Mouse (Mus musculus): ENCODE measurements around the gene Ufc1.

DNA sequence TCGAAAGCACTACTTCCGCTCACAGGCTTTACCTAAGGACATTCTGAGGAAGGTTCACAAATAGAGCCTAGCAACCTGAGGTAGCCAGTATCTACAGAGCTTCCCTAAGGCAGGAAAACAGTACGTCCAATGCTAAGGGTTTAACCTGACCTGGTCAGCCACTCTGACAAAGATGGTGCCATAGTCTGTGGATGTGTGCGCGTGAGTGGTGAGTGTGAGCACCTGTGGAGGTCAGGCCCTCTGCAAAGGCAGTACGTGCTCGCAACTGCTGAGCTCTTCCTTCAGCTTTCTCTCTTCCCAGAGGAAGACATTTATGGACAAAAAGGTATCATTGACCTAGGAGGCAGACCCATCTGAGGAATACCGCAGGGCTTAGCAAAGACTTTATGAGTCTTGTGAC, 16.4 kb downstream of the Ufc1 start:
- TF ChIP-seq GATA1 (IDR thresholded peaks at IDR 0.05; ENCODE audit: borderline replicate concordance, low read length) (no peak), FLI1 (IDR thresholded peaks at IDR 0.05; ENCODE audit: low read length) (no peak)

Data from megakaryocyte, embryonic 14.5 days (primary cell).